ENCODE assay signal across 8 mouse cellular contexts in the genomic region with DNA sequence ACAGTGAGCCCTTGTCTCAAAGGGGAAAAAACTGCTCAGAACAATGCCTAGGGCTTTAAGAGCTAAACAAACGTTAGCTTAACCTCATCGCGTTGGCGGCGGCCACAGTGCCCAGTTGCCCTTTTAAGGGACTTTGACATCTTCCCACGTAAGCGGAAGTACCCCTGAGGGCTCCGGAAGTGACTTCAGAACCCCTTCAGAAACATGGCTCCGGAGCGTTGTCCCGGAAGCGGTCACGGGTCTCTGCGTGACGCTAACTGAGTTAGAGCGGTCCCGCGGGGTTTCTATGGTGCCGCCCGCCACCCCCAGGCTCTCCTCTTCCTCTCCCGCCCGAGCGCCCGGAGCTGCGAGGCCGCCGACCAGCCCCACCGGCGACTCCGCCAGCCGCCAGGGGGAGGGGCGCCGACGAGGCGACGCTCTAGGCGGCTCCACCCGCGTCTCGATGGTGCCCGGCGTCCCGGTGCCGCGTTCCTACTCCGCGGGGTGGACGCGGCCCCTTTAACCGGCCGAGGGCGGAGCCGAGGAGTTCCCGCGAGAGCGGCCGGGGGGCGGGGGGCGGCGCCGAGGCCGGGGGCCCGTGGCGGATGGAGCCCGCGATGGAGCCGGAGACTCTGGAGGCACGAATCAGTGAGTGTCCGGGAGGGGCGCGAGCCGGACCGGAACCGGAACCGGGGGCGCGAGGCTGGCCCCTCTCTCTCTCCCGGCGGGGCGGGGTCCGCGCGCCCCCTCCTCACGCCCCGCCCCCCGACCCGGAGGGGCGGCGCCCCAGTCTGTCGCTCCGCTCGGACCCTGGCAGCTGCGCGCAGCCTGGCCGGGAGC. TPM values are rescaled to one million over a fixed set of nuclear protein-coding genes. Genes with fewer than 3 reads are reported as not detected.
A peak's percentile ranks its signal among the peaks of the same experiment; 100 is the strongest.
DNase-seq lines count a peak whose midpoint lies in the region; ATAC-seq lines count a peak whose summit lies in the region.

A gene (plus strand): TSS at position 200 of the 819 bp plus-strand sequence.

- peak; percentile 96 to 99 for DNase-seq in adrenal gland, adult (ENCODE audit: inconsistent age in 2 of 2, low spot score in 1 of 2)
- DNase-seq in embryo, embryonic 10.5 days (ENCODE audit: low spot score), result peak; percentile 99
- peak; percentile 91 for DNase-seq in gastrocnemius, postnatal 14 days
- DNase-seq in left cerebral cortex, postnatal 10 days (ENCODE audit: extremely low spot score in 1 of 2, low spot score in 2 of 2), result peak; percentile 96 to 97
- DNase-seq in right cerebral cortex, postnatal 25 days, result peak; percentile 93
- DNase-seq in urinary bladder, postnatal 4 days (ENCODE audit: low spot score in 2 of 2), result peak; percentile 91 to 93

- peak; percentile 85 for ATAC-seq in inflammation-experienced regulatory T-cells, adult 6 months
- ATAC-seq in megakaryocyte-erythroid progenitor cell, adult 5-6 weeks (replicated peaks; ENCODE audit: low FRiP score, low TSS enrichment, poor library complexity, severe bottlenecking), result peak; percentile 53

- intact Hi-C loops in gastrocnemius, postnatal 14 days (cut with DNase I; ENCODE audit: low total_unique reads), result no loop called here
- intact Hi-C loops in left cerebral cortex, postnatal 10 days (cut with DNase I), result no loop called here

RNA-seq across cellular contexts. Expression of the gene that starts here (rescaled TPM):
- 10 to 100 TPM; 28.0 to 28.2 TPM for total RNA-seq in gastrocnemius, postnatal 14 days (2021)
- polyA plus RNA-seq in inflammation-experienced regulatory T-cells, adult 6 months (2017; shearing (Covaris generic)), result 10 to 100 TPM; 11.9 to 22.5 (median 16.1) TPM
- total RNA-seq in left cerebral cortex, postnatal 10 days (2021), result 10 to 100 TPM; 54.7 to 57.6 TPM
- total RNA-seq in megakaryocyte-erythroid progenitor cell, adult 5-6 weeks (2014; fragmentation: Nextera tagmentation), result 30.0 and 47.6 TPM in 2 replicates
- total RNA-seq in megakaryocyte-erythroid progenitor cell, adult 5-6 weeks (2017), result 7.8 and 10.9 TPM in 2 replicates

Comparison
In these comparisons a context has a peak if more than half of its experiments do, and no peak if none do; other contexts are left out.
1. Peak in every context shown above with its lines: DNase-seq and ATAC-seq.